Mouse (Mus musculus) hindbrain, embryonic 14.5 days (tissue): ENCODE measurements around the gene Sac3d1. TPM values are rescaled to one million over a fixed set of nuclear protein-coding genes. Genes with fewer than 3 reads are reported as not detected.
"Not testable (repeated sequence)": the region's sequence is repeated elsewhere in the genome, so short reads cannot be mapped to it uniquely, and the experiment has no call there.

Experiments used
- ATAC-seq: fragments of 200-750 bp; cut with Nextera tagmentation; 2 replicates; pipeline ENCODE4 v1.8.0; 2017; ENCODE audit warnings: moderate number of reproducible peaks, mild to moderate bottlenecking, moderate TSS enrichment, moderate library complexity; ENCODE audit not compliant: low FRiP score
- DNase-seq: peaks from one replicate; pipeline ENCODE4 v3.0.0-alpha.2; 2015; ENCODE audit warnings: low spot score
- H3K27ac ChIP-seq: fragments of 300-500 bp; sonication (generic); 2 replicates; pipeline ENCODE4 v1.5.1; 2014; ENCODE audit warnings: mild to moderate bottlenecking, moderate library complexity
- H3K27me3 ChIP-seq: fragments of 300-500 bp; sonication (generic); 2 replicates; pipeline ENCODE4 v1.6.1; 2014; ENCODE audit warnings: mild to moderate bottlenecking, low read length, mixed read lengths; ENCODE audit not compliant: control insufficient read depth, insufficient read depth
- H3K36me3 ChIP-seq: fragments of 300-500 bp; sonication (generic); replicated peaks from 2 replicates; pipeline ENCODE4 v1.6.1; 2014; ENCODE audit not compliant: control insufficient read depth, insufficient read depth
- H3K4me1 ChIP-seq: fragments of 300-500 bp; sonication (generic); replicated peaks from 2 replicates; pipeline ENCODE4 v1.6.1; 2014; ENCODE audit warnings: antibody characterized with exemption, low read length, mixed read lengths; ENCODE audit not compliant: control insufficient read depth, insufficient read depth
- H3K4me2 ChIP-seq: fragments of 300-500 bp; sonication (generic); replicated peaks from 2 replicates; pipeline ENCODE4 v1.6.1; 2014; ENCODE audit warnings: mild to moderate bottlenecking, moderate library complexity
- H3K4me3 ChIP-seq: fragments of 300-500 bp; sonication (generic); replicated peaks from 2 replicates; pipeline ENCODE4 v1.5.1; 2014; ENCODE audit warnings: mild to moderate bottlenecking, low read length
- H3K9ac ChIP-seq: fragments of 300-500 bp; sonication (generic); 2 replicates; pipeline ENCODE4 v1.6.1; 2014
- H3K9me3 ChIP-seq: fragments of 300-500 bp; sonication (generic); 2 replicates; pipeline ENCODE4 v1.6.1; 2016; ENCODE audit warnings: low read length; ENCODE audit not compliant: control insufficient read depth
- WGBS: fragments of 180-500 bp; shearing (Covaris S2); extraction: QIAGEN DNeasy Blood & Tissue Kit; methylation state at CpG from one replicate; pipeline ENCODE4 v1.1.7; 2014; 5-methylcytosine and 5-hydroxymethylcytosine counted together
- polyA plus RNA-seq: library from polyadenylated mRNA; unstranded; fragments of >200 nt; fragmentation: Nextera tagmentation; extraction: Ambion mirVana; gene quantifications from 2 replicates; pipeline ENCODE4 v1.2.1, GENCODE M21; 2014

Sac3d1 gene
- polyA plus RNA-seq, 1 experiment from 2014 or later, result 51.3 TPM

DNA sequence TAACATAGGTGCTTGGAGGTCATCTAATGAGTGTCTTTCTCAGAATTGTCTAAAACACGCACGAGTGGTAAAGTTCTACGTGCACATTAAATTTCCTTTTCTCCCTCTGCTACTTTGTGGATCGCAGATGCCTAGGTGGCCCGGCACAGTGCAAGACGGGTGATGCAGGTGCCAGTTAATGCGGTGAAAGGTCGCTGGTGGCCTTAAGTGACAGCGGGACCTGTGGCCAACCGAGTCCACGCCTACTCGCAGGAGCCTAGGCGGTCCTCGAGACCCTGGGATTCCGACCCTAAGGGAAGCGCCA, 21.9 kb upstream of the Sac3d1 start:
- Histone ChIP-seq H3K27me3 (no peaks in the 10 kb centered on the region), H3K9me3 (no peaks in the 10 kb centered on the region), H3K36me3 (peaks cover 23% of the 10 kb centered on the region), H3K4me3 (peak overlapping the region; percentile 46), H3K9ac (peak overlapping the region; percentile 73), H3K27ac (peak overlapping the region; percentile 96), H3K4me1 (peaks cover 10% of the 10 kb centered on the region), H3K4me2 (peak overlapping the region; percentile 76)
- DNase-seq (peak; percentile 29), ATAC-seq (no peak)
- 9% methylated on average over 16 of the region's 16 CpGs for WGBS

DNA sequence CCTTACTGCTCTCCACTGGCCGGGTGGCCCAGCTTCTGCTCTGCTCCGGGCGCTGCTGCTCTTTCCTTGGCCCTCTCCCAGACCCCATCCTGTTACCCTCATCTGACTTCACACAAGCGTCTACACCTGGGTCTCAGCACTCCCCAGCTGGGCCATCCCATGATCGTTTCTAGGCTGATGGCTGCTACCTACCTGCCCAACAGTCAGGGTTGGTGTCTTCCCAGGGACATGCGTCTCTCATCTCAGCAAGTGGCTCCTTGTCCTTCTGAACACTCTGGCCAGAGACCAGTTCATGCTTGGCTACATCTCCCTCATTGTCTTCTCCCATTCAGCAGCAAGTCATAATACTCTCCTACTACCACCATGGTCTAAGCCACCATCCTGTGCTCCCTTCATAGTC, 21.3 kb upstream of the Sac3d1 start:
- Histone ChIP-seq H3K4me3 (peak overlapping the region; percentile 46), H3K4me2 (peak overlapping the region; percentile 76), H3K4me1 (peaks cover 10% of the 10 kb centered on the region), H3K9me3 (no peaks in the 10 kb centered on the region), H3K36me3 (peaks cover 29% of the 10 kb centered on the region), H3K27ac (no peak overlapping the region; the same call in 1 of the 2 replicates), H3K9ac (peak overlapping the region; percentile 73), H3K27me3 (no peaks in the 10 kb centered on the region)
- ATAC-seq, result no peak
- WGBS, result 91% methylated on average over 6 of the region's 6 CpGs
- no peak for DNase-seq

DNA sequence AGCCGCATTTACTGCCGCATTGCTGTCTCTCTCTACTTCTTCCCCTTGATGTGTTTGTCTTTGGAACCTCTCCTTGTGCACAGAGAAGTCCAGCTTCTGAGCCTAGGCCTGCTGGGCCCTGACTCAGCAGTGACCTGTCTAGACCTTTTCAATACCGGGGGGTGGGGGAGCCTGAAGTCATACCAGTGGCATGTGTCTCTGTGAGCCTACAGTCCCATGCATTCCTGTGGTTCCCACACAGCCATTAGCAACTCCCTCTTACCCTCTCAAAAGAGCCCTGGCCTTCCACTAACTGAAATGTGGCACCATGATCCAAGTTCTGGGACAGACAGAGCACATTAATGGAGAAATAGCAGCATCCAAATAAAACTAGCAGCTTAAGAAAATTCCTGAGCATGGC, 17.9 kb upstream of the Sac3d1 start:
- Histone ChIP-seq H3K4me3 (no peak overlapping the region), H3K9ac (no peak overlapping the region), H3K4me1 (peaks cover 10% of the 10 kb centered on the region), H3K9me3 (no peaks in the 10 kb centered on the region), H3K36me3 (peaks cover 35% of the 10 kb centered on the region), H3K27ac (no peak overlapping the region), H3K4me2 (no peak overlapping the region), H3K27me3 (no peaks in the 10 kb centered on the region)
- DNase-seq (no peak), ATAC-seq (no peak)
- WGBS, result 88% methylated on average over 3 of the region's 3 CpGs

DNA sequence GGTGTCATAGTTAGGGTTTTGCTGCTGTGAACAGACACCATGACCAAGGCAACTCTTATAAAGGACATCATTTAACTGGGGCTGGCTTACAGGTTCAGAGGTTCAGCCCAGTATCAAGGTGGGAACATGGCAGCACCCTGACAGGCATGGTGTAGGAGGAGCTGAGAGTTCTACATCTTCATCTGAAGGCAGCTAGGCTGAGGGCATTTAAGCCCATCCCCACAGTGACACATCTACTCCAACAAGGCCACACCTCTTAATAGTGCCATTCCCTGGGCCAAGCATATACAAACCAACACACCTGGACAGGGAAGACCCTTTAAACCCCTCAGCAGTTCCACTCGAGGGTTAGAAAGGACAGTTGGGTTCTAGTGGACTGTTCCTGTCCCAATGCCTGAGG, 14.7 kb upstream of the Sac3d1 start:
- 68% methylated on average over 1 of the region's 1 CpGs for WGBS
- not testable (repeated sequence) for ATAC-seq, H3K4me1 ChIP-seq, H3K27ac ChIP-seq, DNase-seq, H3K4me3 ChIP-seq, H3K27me3 ChIP-seq, H3K9ac ChIP-seq, H3K9me3 ChIP-seq, H3K4me2 ChIP-seq
- H3K36me3 ChIP-seq, result peaks cover 35% of the 10 kb centered on the region

DNA sequence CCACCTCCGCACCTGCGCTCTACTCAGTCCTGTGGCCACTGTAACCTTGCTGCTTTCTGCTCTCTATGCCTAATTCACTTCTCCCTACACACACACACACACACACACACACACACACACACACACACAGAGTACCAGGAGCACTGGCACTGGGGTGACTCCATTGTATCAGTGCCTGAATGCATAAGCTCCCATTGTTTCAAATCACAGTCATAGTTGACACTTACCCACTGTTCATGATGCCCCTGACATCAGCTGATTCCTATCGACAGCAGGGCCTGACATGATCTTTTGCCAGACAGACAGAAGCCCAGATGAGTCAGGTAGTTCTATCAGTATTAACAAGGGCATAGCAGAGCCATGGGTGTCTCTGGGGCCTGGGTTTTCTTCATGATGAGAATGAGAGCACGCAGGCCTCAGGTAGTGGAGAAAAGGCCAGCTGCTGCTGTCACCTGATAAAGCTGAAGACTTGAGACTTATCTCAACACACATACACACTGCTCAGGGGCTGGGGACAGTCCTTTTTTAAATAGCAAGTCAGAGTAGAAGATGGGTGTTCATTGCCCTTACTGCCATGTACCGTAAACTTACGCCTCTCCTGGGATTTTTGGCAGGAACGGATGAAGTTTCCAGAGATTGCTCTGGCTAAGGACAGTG, 13.8 kb upstream of the Sac3d1 start:
- H3K27ac ChIP-seq, result no peak overlapping the region
- no peaks in the 10 kb centered on the region for H3K9me3 ChIP-seq
- H3K4me2 ChIP-seq, result no peak overlapping the region
- no peak for ATAC-seq
- 0 out of 2 replicates have a peak, but pooled peaks cover 4% of the 10 kb centered on the region for H3K4me1 ChIP-seq
- no peak overlapping the region for H3K4me3 ChIP-seq
- no peak for DNase-seq
- peaks cover 30% of the 10 kb centered on the region for H3K36me3 ChIP-seq
- WGBS, result 81% methylated on average over 7 of the region's 7 CpGs
- no peaks in the 10 kb centered on the region for H3K27me3 ChIP-seq
- H3K9ac ChIP-seq, result no peak overlapping the region

DNA sequence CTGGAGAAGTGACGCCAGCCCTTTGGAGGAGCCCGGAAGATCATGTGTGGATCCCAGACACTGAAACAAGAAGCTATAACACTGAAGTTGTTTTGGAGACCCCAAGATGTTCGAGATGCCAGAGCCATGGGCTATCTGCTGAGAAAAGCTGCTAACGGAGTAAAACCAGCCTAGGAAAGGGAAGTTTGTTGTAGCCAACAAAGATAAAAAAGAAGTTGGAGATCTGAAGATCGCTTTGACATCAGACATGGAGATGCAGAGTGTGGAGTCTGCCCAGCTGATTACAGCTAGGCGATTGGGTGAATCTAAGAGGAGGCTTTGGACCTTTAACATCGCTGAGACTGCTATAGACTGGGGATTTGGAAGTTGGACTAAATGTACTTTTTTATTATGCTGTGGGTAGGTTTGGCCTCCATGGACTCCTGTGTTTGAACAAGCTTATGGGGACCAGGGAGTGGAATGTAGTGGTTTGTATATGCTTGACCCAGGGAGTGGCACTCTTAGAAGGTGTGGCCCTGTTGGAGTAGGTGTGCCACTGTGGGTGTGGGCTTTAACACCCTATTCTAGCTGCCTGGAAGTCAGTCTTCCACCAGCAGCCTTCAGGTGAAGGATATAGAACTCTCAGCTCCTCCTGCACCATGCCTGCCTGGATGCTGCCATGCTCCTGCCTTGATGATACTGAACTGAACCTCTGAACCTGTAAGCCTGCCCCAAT, 12.1 kb upstream of the Sac3d1 start:
- ATAC-seq, H3K9me3 ChIP-seq, H3K9ac ChIP-seq, H3K4me3 ChIP-seq, H3K4me1 ChIP-seq, DNase-seq, H3K4me2 ChIP-seq, H3K27ac ChIP-seq, H3K27me3 ChIP-seq: not testable (repeated sequence)
- peaks cover 14% of the 10 kb centered on the region for H3K36me3 ChIP-seq
- 78% methylated on average over 7 of the region's 7 CpGs for WGBS

DNA sequence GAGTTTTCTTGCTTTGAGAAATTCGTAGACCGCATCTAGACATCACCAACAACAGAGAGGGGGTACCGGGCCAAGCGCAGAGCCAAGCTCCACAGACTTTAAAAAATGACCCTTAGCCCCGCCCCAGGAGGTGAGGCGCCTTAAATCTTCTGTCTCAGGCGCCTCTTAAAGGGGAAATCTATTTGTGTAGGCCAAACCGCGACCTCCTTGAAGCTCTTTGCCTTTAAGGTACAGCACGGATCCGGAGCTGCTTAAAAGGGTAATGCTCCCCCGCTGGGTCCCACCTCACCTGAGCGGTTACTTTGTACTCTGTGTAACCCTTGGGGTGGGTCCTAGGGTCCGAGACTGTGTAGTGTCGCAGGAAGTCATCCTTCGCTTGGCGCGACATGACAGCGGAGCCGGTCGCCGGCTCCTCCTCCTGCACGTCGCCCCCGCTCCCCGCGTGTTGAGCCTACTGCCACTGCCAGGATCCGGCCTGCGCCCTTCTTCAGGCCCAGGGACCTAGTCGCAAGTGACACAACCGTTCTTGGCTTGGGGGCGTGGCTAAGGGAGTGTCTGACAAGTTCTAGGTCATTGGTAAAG, 9.4 kb upstream of the Sac3d1 start, which contains the start of gene Snx15:
Gene Snx15 (minus strand): TSS at position 545 of the 582 bp plus-strand sequence.
- WGBS, result under 1% methylated on average over 32 of the region's 32 CpGs
- no peaks in the 10 kb centered on the region for H3K27me3 ChIP-seq
- H3K27ac ChIP-seq, result peak within 1 kb of the TSS; percentile 90
- 0 out of 2 replicates have a peak, but pooled peaks cover 4% of the 10 kb centered on the region for H3K4me1 ChIP-seq
- H3K9me3 ChIP-seq, result no peaks in the 10 kb centered on the region
- H3K4me2 ChIP-seq, result peak within 1 kb of the TSS; percentile 57
- peak; percentile 90 for DNase-seq
- ATAC-seq, result peak; percentile 94
- H3K9ac ChIP-seq, result peak within 1 kb of the TSS; percentile 74
- no peaks in the 10 kb centered on the region; the same call in 1 of the 2 replicates for H3K36me3 ChIP-seq
- peak within 1 kb of the TSS; percentile 55 for H3K4me3 ChIP-seq

DNA sequence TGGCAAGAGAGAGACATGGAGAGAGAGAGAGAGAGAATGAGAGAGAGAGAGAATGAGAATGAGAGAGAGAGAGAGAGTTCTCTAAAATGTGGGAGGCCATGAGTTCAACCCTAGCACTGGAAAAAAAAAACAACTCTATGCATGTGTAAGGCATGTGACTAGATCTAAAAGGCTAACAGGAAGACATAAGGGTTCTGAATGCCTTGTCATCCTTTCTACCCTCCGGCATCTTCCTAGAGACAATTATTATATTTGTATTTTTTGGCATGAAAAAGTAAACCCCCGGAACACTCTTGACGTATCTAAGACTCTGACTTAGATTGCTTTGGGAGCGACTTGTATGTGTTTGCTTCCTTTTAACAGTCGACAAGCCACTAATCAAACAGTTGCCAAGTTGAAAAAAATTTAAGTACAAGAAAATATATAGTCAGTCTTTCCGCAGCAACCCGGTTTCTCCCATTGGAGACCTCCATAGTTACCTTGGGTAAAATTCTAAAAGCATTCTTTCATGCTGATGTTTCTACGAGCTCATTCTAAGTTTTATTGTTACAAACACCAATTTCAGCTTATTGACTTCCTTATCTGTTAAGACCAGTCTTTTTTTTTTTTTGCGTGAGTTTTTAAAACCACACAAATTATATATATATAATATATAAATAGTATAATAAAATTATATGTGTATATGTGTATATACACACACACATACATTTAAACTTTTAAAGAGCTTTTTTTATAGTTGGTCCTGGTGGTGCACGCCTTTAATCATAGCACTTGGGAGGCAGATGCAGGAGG, 8.5 kb upstream of the Sac3d1 start:
- 76% methylated on average over 10 of the region's 10 CpGs for WGBS

DNA sequence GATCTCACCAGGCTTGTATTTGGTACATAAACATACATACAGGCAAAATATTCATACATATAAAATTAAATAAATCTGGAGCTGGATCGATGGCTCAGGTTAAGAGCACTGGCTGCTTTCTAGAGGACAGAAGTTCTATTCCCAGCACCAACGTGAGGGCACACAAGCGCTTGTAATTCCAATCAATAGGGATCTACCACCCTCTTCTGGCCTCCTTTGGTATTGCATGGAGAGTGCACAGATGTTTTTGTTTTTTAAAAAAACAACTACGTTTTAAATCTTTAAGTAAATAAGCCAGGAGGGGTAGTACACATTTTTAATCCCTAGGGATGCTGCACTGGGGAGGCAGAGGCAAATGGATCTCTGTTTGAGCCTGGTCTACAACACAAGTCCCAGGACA, 7.8 kb upstream of the Sac3d1 start:
- Histone ChIP-seq H3K4me3 (no peak overlapping the region), H3K9ac (no peak overlapping the region), H3K36me3 (peaks cover 11% of the 10 kb centered on the region), H3K9me3 (no peaks in the 10 kb centered on the region), H3K27me3 (no peaks in the 10 kb centered on the region), H3K4me2 (no peak overlapping the region), H3K4me1 (0 out of 2 replicates have a peak, but pooled peaks cover 4% of the 10 kb centered on the region), H3K27ac (no peak overlapping the region)
- no peak for ATAC-seq
- 27% methylated on average over 4 of the region's 4 CpGs for WGBS
- peak; percentile 70 for DNase-seq

More for the DNA sequence above, 8.5 kb upstream of the Sac3d1 start:
- DNase-seq (no peak), ATAC-seq (no peak)
- Histone ChIP-seq H3K36me3 (peaks cover 4% of the 10 kb centered on the region; the same call in 1 of the 2 replicates), H3K4me3 (peak overlapping the region; percentile 55), H3K27ac (peak overlapping the region; percentile 90), H3K9me3 (no peaks in the 10 kb centered on the region), H3K4me1 (0 out of 2 replicates have a peak, but pooled peaks cover 4% of the 10 kb centered on the region), H3K4me2 (peak overlapping the region; percentile 57), H3K27me3 (no peaks in the 10 kb centered on the region), H3K9ac (peak overlapping the region; percentile 74; the same call in 1 of the 2 replicates)
